ENCODE assay signal across 24 mouse cellular contexts in the genomic region with DNA sequence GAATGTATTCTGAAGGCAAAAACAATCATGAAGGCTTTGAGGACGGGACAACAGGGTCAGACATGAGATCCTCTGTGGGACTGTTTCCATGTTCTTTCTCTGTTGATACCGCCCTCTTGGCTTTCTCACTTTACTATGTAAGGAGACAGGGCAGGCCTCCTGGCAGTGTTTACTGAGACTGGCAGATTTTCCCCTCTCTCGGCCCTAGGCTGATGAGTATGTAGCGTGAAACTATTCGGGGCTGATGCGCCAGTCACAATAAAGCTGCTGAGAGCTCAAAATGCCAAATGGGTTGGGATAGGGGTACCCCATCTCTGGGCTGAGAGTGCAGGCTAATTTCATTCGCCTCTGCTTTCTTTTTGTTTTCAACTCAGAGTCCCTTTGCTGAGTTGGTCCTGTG.
"Had no signal": no experiment of that assay in that cellular context is flagged by ENCODE, and none has a peak within 500 bp of the region (broad histone marks: within the 10 kb centered on the region; RNA-seq: fewer than 3 reads in every experiment).

No protein-coding gene starts in this region.

- H3K4me3 ChIP-seq: kidney, embryonic 15.5 days; limb, embryonic 10.5 days; limb, embryonic 13.5 days; liver, embryonic 12.5 days; liver, embryonic 15.5 days; lung, embryonic 15.5 days; megakaryocyte, embryonic 14.5 days; midbrain, embryonic 10.5 days; midbrain, embryonic 13.5 days; myocyte; neural tube, embryonic 13.5 days; stomach, embryonic 15.5 days had no signal

- ATAC-seq: liver, embryonic 12.5 days; midbrain, embryonic 13.5 days; midbrain, embryonic 16.5 days had no signal

- H3K4me2 ChIP-seq: kidney, embryonic 15.5 days; limb, embryonic 13.5 days; liver, embryonic 12.5 days; liver, embryonic 15.5 days; lung, embryonic 15.5 days; midbrain, embryonic 13.5 days; neural tube, embryonic 13.5 days; stomach, embryonic 15.5 days had no signal

- H3K9me3 ChIP-seq: kidney, embryonic 15.5 days; limb, embryonic 10.5 days; limb, embryonic 13.5 days; liver, embryonic 12.5 days; liver, embryonic 15.5 days; lung, embryonic 15.5 days; megakaryocyte, embryonic 14.5 days; midbrain, embryonic 10.5 days; midbrain, embryonic 13.5 days; neural tube, embryonic 13.5 days; stomach, embryonic 15.5 days had no signal

- H3K27me3 ChIP-seq: kidney, embryonic 15.5 days; limb, embryonic 13.5 days; liver, embryonic 15.5 days; lung, embryonic 15.5 days; midbrain, embryonic 13.5 days; neural tube, embryonic 13.5 days; stomach, embryonic 15.5 days had no signal

- H3K9ac ChIP-seq: kidney, embryonic 15.5 days; limb, embryonic 13.5 days; liver, embryonic 12.5 days; liver, embryonic 15.5 days; lung, embryonic 15.5 days; midbrain, embryonic 13.5 days; neural tube, embryonic 13.5 days; stomach, embryonic 15.5 days had no signal

- H3K36me3 ChIP-seq: kidney, embryonic 15.5 days; limb, embryonic 10.5 days; limb, embryonic 13.5 days; liver, embryonic 12.5 days; liver, embryonic 15.5 days; lung, embryonic 15.5 days; midbrain, embryonic 10.5 days; midbrain, embryonic 13.5 days; neural tube, embryonic 13.5 days; stomach, embryonic 15.5 days had no signal

- H3K4me1 ChIP-seq: megakaryocyte, embryonic 14.5 days had no signal

- DNase-seq: kidney, postnatal 10 days; kidney, postnatal 36 days; liver; lung, adult 18-20 months; lung, postnatal 10 days; lung, postnatal 36 days; retina, postnatal 1 day; right cerebral cortex, postnatal 25 days; spleen, adult 18-20 months; thymus, adult 18-20 months; thymus, postnatal 36 days had no signal

- H3K27ac ChIP-seq: kidney, embryonic 15.5 days; limb, embryonic 10.5 days; limb, embryonic 13.5 days; liver, embryonic 12.5 days; liver, embryonic 15.5 days; lung, embryonic 15.5 days; midbrain, embryonic 10.5 days; midbrain, embryonic 13.5 days; neural tube, embryonic 13.5 days; stomach, embryonic 15.5 days had no signal
